Mouse (Mus musculus) cerebellum, adult 2 months (tissue): ENCODE data around the gene Mfap2.

Experiments used
- CTCF ChIP-seq: fragments of 200-500 bp; IDR thresholded peaks from 2 replicates; pipeline ENCODE4 v1.5.1; 2011; ENCODE audit warnings: low read depth, mild to moderate bottlenecking, control low read depth, low read length, moderate library complexity, borderline replicate concordance; ENCODE audit not compliant: insufficient read depth
- POLR2A ChIP-seq: fragments of 200-500 bp; IDR thresholded peaks from 2 replicates; pipeline ENCODE4 v1.6.1; 2011; ENCODE audit warnings: low read length, control low read depth, borderline replicate concordance; ENCODE audit not compliant: insufficient read depth

DNA sequence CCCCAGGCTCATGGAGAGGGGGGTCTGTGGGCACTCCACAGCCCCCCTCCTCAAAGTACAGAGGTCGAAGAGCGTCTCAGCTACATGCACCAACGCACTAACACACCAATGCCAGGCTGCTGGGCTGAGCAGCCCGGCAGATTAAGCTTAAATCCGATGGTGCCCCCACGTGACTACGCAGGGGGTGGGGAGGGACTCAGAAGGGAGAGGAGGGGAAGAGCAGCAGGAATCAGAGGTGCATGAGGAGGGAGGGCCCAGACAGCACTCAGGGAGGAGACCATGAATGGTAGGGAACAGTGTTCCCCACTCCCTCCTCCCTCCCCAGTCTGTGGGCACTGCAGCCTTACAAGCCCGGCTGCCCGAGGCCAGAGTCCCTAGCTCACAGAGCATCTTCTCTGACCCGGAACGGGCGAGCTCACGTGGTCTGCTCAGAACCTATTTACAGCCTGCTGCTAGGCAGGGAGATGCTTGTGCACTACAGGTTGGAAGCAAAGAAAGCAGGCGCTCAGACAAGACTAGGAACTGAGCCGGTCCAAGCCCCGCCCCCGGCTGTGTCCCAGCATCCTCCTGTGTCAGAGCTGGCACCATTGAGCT is 43.4 kb downstream of the Mfap2 start:
- TF ChIP-seq POLR2A (no peak), CTCF (no peak)
